7 mouse cellular contexts compared by ENCODE assay signal in genomic region chr3:83797828-83798227, GRCm38 (mm10). TPM values are rescaled to one million over a fixed set of nuclear protein-coding genes. Genes with fewer than 3 reads are reported as not detected.
DNase-seq lines count a peak whose midpoint lies in the region; ATAC-seq and TF ChIP-seq lines count a peak whose summit lies in the region.

No protein-coding gene starts in this region.

- H3K27me3 ChIP-seq in hindbrain, embryonic 12.5 days, result no peaks in the 10 kb centered on the region
- no peaks in the 10 kb centered on the region for H3K27me3 ChIP-seq in spleen, adult 2 months (ENCODE audit: control insufficient read depth, insufficient read depth, low read length)

- H3K4me1 ChIP-seq in hindbrain, embryonic 12.5 days, result no peaks in the 10 kb centered on the region
- H3K4me1 ChIP-seq in spleen, adult 2 months (ENCODE audit: control insufficient read depth, insufficient read depth, insufficient read length), result no peaks in the 10 kb centered on the region; the same call in 1 of the 2 replicates

- H3K36me3 ChIP-seq in hindbrain, embryonic 12.5 days, result no peaks in the 10 kb centered on the region
- H3K36me3 ChIP-seq in spleen, adult 2 months (ENCODE audit: control insufficient read depth, insufficient read depth, low read length), result no peaks in the 10 kb centered on the region

- peak; percentile 91 for DNase-seq in NIH3T3 (ENCODE audit: low read depth)
- DNase-seq in cerebellum, adult 11-12 months, result peak; percentile 5
- DNase-seq in left cerebral cortex, postnatal 10 days (ENCODE audit: extremely low spot score in 1 of 2, low spot score in 2 of 2), result peak; percentile 38 to 70
- peak; percentile 30 to 66 for DNase-seq in spleen, adult 2 months (ENCODE audit: low read depth in 1 of 2, low spot score in 2 of 2)

- 4% methylated on average over 10 of the region's 10 CpGs for WGBS in hindbrain, embryonic 12.5 days
- 4% methylated on average over 10 of the region's 10 CpGs for WGBS in spleen, adult 2 months

- TF ChIP-seq POLR2A in spleen, adult 2 months (IDR thresholded peaks at IDR 0.05; ENCODE audit: low read depth, low read length), result no peak

- no peak overlapping the region for H3K4me2 ChIP-seq in hindbrain, embryonic 12.5 days (replicated peaks)

- H3K9ac ChIP-seq in hindbrain, embryonic 12.5 days, result no peak overlapping the region

- peak; percentile 96 for ATAC-seq in frontal cortex, adult (ENCODE audit: low TSS enrichment)
- 0 out of 2 replicates have a peak, but pooled peaks have one; percentile 35 for ATAC-seq in hindbrain, embryonic 12.5 days (ENCODE audit: low FRiP score)
- ATAC-seq in megakaryocyte-erythroid progenitor cell, adult 5-6 weeks (replicated peaks; ENCODE audit: low FRiP score, low TSS enrichment, poor library complexity, severe bottlenecking), result peak; percentile 93

- no peak overlapping the region for H3K27ac ChIP-seq in hindbrain, embryonic 12.5 days
- no peak overlapping the region for H3K27ac ChIP-seq in spleen, adult 2 months (ENCODE audit: insufficient read depth, low read length)

- intact Hi-C loops in left cerebral cortex, postnatal 10 days (cut with DNase I), result loop anchor here (5.0 kb wide), 1 partner anchor 99 kb away; no protein-coding TSS in a partner anchor

- no peaks in the 10 kb centered on the region for H3K9me3 ChIP-seq in hindbrain, embryonic 12.5 days (replicated peaks)

- no peak overlapping the region for H3K4me3 ChIP-seq in hindbrain, embryonic 12.5 days
- H3K4me3 ChIP-seq in spleen, adult 2 months (ENCODE audit: extremely low read depth, insufficient read depth, insufficient read length), result no peak overlapping the region

- peak; percentile 71 for TF ChIP-seq CTCF in spleen, adult 2 months (IDR thresholded peaks at IDR 0.05; ENCODE audit: extremely low read depth, insufficient read depth, insufficient read length, insufficient replicate concordance)

RNA-seq across cellular contexts. Expression of gene Sfrp2, which starts 31.7 kb away (rescaled TPM):
- 159 and 176 TPM in 2 replicates for polyA plus RNA-seq in hindbrain, embryonic 12.5 days (2016; fragmentation: Nextera tagmentation; extraction: Ambion mirVana)
- 10 to 100 TPM in 1 of 2 experiments, 1 to 10 TPM in 1; 9.6 to 12.2 TPM for total RNA-seq in left cerebral cortex, postnatal 10 days (2021)
- not detected in 2 replicates for total RNA-seq in megakaryocyte-erythroid progenitor cell, adult 5-6 weeks (2014; fragmentation: Nextera tagmentation)
- total RNA-seq in megakaryocyte-erythroid progenitor cell, adult 5-6 weeks (2017), result not detected in 2 replicates
- polyA plus RNA-seq in spleen, adult 2 months (2012; rRNA removed), result 0.77 and 1.2 TPM in 2 replicates

RNA-seq across cellular contexts. Expression of gene Tlr2, which starts 43.7 kb away (rescaled TPM):
- polyA plus RNA-seq in hindbrain, embryonic 12.5 days (2016; fragmentation: Nextera tagmentation; extraction: Ambion mirVana), result 2.0 and 2.4 TPM in 2 replicates
- under 1 TPM; 0.54 to 0.67 TPM for total RNA-seq in left cerebral cortex, postnatal 10 days (2021)
- total RNA-seq in megakaryocyte-erythroid progenitor cell, adult 5-6 weeks (2014; fragmentation: Nextera tagmentation), result not detected in 2 replicates
- total RNA-seq in megakaryocyte-erythroid progenitor cell, adult 5-6 weeks (2017), result 0.19 and 0.88 TPM in 2 replicates
- 4.1 and 4.7 TPM in 2 replicates for polyA plus RNA-seq in spleen, adult 2 months (2012; rRNA removed)

Comparison
In these comparisons a context has a peak if more than half of its experiments do, and no peak if none do; other contexts are left out.
1. DNase-seq: peak in every context shown above with its lines; median percentile 91 in NIH3T3; 54 in left cerebral cortex, postnatal 10 days; 48 in spleen, adult 2 months; 5 in cerebellum, adult 11-12 months.
2. ATAC-seq: peak in every context shown above with its lines; median percentile 96 in frontal cortex, adult; 93 in megakaryocyte-erythroid progenitor cell, adult 5-6 weeks; 35 in hindbrain, embryonic 12.5 days.
3. RNA of gene Sfrp2, which starts 31.7 kb away (total RNA-seq): 9.6 to 12.2 TPM in left cerebral cortex, postnatal 10 days; not detected in megakaryocyte-erythroid progenitor cell, adult 5-6 weeks; every median in the first group is over 10 times any median in the second.